ENCODE assay signal across 11 mouse cellular contexts in the genomic region with DNA sequence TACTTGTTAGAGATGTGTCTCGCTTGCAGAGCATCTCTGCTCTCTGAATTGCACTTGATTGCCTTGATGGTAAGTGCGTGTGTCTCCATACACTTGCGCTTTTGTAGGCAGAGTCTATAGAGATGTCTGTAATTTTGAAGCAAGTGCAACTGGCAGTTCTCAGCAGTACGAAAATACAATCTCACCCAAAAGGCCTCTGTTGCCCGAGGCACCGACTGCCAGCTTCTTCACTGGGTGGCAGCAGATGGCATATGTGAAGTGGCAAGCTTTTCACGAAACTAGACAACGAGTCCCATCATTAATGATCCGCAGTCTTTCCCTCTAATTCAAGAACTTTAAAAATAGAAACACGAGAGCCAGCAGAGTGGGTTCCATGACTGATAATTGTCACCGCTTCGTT. TPM values are rescaled to one million over a fixed set of nuclear protein-coding genes. Genes with fewer than 3 reads are reported as not detected.
DNase-seq lines count a peak whose midpoint lies in the region; ATAC-seq and TF ChIP-seq lines count a peak whose summit lies in the region.
"Had no signal": no experiment of that assay in that cellular context is flagged by ENCODE, and none has a peak within 500 bp of the region (broad histone marks: within the 10 kb centered on the region; RNA-seq: fewer than 3 reads in every experiment).

No protein-coding gene starts in this region.

- TF ChIP-seq CTCF in midbrain, postnatal 0 days (IDR thresholded peaks at IDR 0.05) = no peak

- no peak overlapping the region for H3K4me3 ChIP-seq in hindbrain, embryonic 13.5 days
- H3K4me3 ChIP-seq in hindbrain, embryonic 11.5 days (ENCODE audit: low read depth, low read length) = no peak overlapping the region
- H3K4me3 ChIP-seq in midbrain, postnatal 0 days (ENCODE audit: low read depth, low read length) = no peak overlapping the region
- H3K4me3 ChIP-seq in embryonic facial prominence, embryonic 10.5 days = no peak overlapping the region

- H3K9me3 ChIP-seq in hindbrain, embryonic 13.5 days = no peaks in the 10 kb centered on the region
- no peaks in the 10 kb centered on the region for H3K9me3 ChIP-seq in hindbrain, embryonic 11.5 days (ENCODE audit: control insufficient read depth, low read length)
- no peaks in the 10 kb centered on the region for H3K9me3 ChIP-seq in midbrain, postnatal 0 days (ENCODE audit: low read length)
- no peaks in the 10 kb centered on the region for H3K9me3 ChIP-seq in embryonic facial prominence, embryonic 10.5 days

- no peak for DNase-seq in hindbrain, embryonic 11.5 days (ENCODE audit: low spot score)
- peak; percentile 68 for DNase-seq in cerebellum, adult 11-12 months
- peak; percentile 39 to 52 for DNase-seq in frontal cortex, postnatal 36 days (ENCODE audit: low spot score in 2 of 2)
- peak; percentile 66 for DNase-seq in midbrain, postnatal 0 days (ENCODE audit: low spot score)
- no peak for DNase-seq in embryonic facial prominence, embryonic 10.5 days (ENCODE audit: low spot score)
- no peak for DNase-seq in kidney, adult 8-10 months
- no peak for DNase-seq in kidney, adult 11 months
- DNase-seq: gastrocnemius, postnatal 10 days; heart, postnatal 14 days; kidney, postnatal 14 days had no signal

- no peak for ATAC-seq in hindbrain, embryonic 13.5 days (ENCODE audit: low FRiP score)
- ATAC-seq in hindbrain, embryonic 11.5 days (ENCODE audit: low FRiP score) = no peak
- ATAC-seq in midbrain, postnatal 0 days (ENCODE audit: low FRiP score) = no peak

- 0 out of 2 replicates have a peak overlapping the region, but pooled peaks have one; percentile 8 for H3K9ac ChIP-seq in hindbrain, embryonic 13.5 days
- H3K9ac ChIP-seq in hindbrain, embryonic 11.5 days (ENCODE audit: low read depth, low read length) = no peak overlapping the region
- H3K9ac ChIP-seq in midbrain, postnatal 0 days (replicated peaks; ENCODE audit: low read length, poor library complexity, severe bottlenecking) = no peak overlapping the region

- no peak overlapping the region for H3K4me2 ChIP-seq in hindbrain, embryonic 13.5 days
- H3K4me2 ChIP-seq in hindbrain, embryonic 11.5 days (replicated peaks; ENCODE audit: low read depth, low read length) = no peak overlapping the region
- no peak overlapping the region for H3K4me2 ChIP-seq in midbrain, postnatal 0 days (ENCODE audit: low read depth, low read length, poor library complexity, severe bottlenecking)

- no peaks in the 10 kb centered on the region for H3K27me3 ChIP-seq in hindbrain, embryonic 13.5 days
- H3K27me3 ChIP-seq in hindbrain, embryonic 11.5 days (ENCODE audit: control insufficient read depth, insufficient read depth, low read length) = no peaks in the 10 kb centered on the region
- no peaks in the 10 kb centered on the region for H3K27me3 ChIP-seq in midbrain, postnatal 0 days (ENCODE audit: insufficient read depth, low read length)
- H3K27me3 ChIP-seq in embryonic facial prominence, embryonic 10.5 days (replicated peaks; ENCODE audit: low read depth, poor library complexity, severe bottlenecking) = no peaks in the 10 kb centered on the region

- peaks cover 55% of the 10 kb centered on the region for H3K4me1 ChIP-seq in hindbrain, embryonic 13.5 days (replicated peaks)
- 0 out of 2 replicates have a peak, but pooled peaks cover 2% of the 10 kb centered on the region for H3K4me1 ChIP-seq in hindbrain, embryonic 11.5 days (replicated peaks; ENCODE audit: control insufficient read depth, insufficient read depth, low read length)
- peaks cover 22% of the 10 kb centered on the region; the same call in 1 of the 2 replicates for H3K4me1 ChIP-seq in midbrain, postnatal 0 days (ENCODE audit: insufficient read depth, low read length)
- peaks cover 34% of the 10 kb centered on the region for H3K4me1 ChIP-seq in embryonic facial prominence, embryonic 10.5 days

- 62% methylated on average over 12 of the region's 12 CpGs for WGBS in hindbrain, embryonic 13.5 days
- 87% methylated on average over 12 of the region's 12 CpGs for WGBS in hindbrain, embryonic 11.5 days
- 45% methylated on average over 12 of the region's 12 CpGs for WGBS in midbrain, postnatal 0 days
- 85% methylated on average over 12 of the region's 12 CpGs for WGBS in embryonic facial prominence, embryonic 10.5 days

- peak overlapping the region; percentile 61 for H3K27ac ChIP-seq in hindbrain, embryonic 13.5 days
- H3K27ac ChIP-seq in hindbrain, embryonic 11.5 days (ENCODE audit: low read depth, low read length) = no peak overlapping the region
- H3K27ac ChIP-seq in midbrain, postnatal 0 days (ENCODE audit: low read depth, low read length) = peak overlapping the region; percentile 58
- no peak overlapping the region for H3K27ac ChIP-seq in embryonic facial prominence, embryonic 10.5 days (replicated peaks)

- no peaks in the 10 kb centered on the region for H3K36me3 ChIP-seq in hindbrain, embryonic 13.5 days
- H3K36me3 ChIP-seq in hindbrain, embryonic 11.5 days (ENCODE audit: control insufficient read depth, insufficient read depth, low read length) = no peaks in the 10 kb centered on the region
- no peaks in the 10 kb centered on the region for H3K36me3 ChIP-seq in midbrain, postnatal 0 days (ENCODE audit: insufficient read depth, low read length)
- H3K36me3 ChIP-seq in embryonic facial prominence, embryonic 10.5 days (replicated peaks) = no peaks in the 10 kb centered on the region

RNA-seq across cellular contexts. Expression of gene Ppm1h, which starts 37.3 kb away (rescaled TPM):
- polyA plus RNA-seq in hindbrain, embryonic 13.5 days (2015; fragmentation: Nextera tagmentation; extraction: Ambion mirVana) = 20.3 and 20.6 TPM in 2 replicates
- 8.1 and 9.7 TPM in 2 replicates for polyA plus RNA-seq in hindbrain, embryonic 11.5 days (2014; fragmentation: Nextera tagmentation; extraction: Ambion mirVana)
- 34.8 and 42.8 TPM in 2 replicates for total RNA-seq in midbrain, postnatal 0 days (2014; rRNA removed)
- polyA plus RNA-seq in midbrain, postnatal 0 days (2015; fragmentation: Nextera tagmentation; extraction: Ambion mirVana) = 25.9 and 28.0 TPM in 2 replicates
- 3.4 and 3.9 TPM in 2 replicates for polyA plus RNA-seq in embryonic facial prominence, embryonic 10.5 days (2016; fragmentation: Nextera tagmentation; extraction: Ambion mirVana)

Comparison
In these comparisons a context has a peak if more than half of its experiments do, and no peak if none do; other contexts are left out.
1. H3K27ac ChIP-seq: peak in hindbrain, embryonic 13.5 days (single experiment) and midbrain, postnatal 0 days (single experiment); none in hindbrain, embryonic 11.5 days (single experiment) and embryonic facial prominence, embryonic 10.5 days (single experiment).
2. DNase-seq: peak in cerebellum, adult 11-12 months (single experiment), frontal cortex, postnatal 36 days (2 of 2) and midbrain, postnatal 0 days (single experiment); none in hindbrain, embryonic 11.5 days (single experiment), embryonic facial prominence, embryonic 10.5 days (single experiment), kidney, adult 8-10 months (0 of 2) and kidney, adult 11 months (single experiment).